Mouse (Mus musculus): ENCODE measurements at regions not wholly inside any gene's neighbourhood (a gene's known extent, or its start where the extent isn't known, plus 50 kb on each side); places are given as distances from the start of the nearest gene placed in this dataset.
"Not testable (repeated sequence)": the region's sequence is repeated elsewhere in the genome, so short reads cannot be mapped to it uniquely, and the experiment has no call there.

DNA sequence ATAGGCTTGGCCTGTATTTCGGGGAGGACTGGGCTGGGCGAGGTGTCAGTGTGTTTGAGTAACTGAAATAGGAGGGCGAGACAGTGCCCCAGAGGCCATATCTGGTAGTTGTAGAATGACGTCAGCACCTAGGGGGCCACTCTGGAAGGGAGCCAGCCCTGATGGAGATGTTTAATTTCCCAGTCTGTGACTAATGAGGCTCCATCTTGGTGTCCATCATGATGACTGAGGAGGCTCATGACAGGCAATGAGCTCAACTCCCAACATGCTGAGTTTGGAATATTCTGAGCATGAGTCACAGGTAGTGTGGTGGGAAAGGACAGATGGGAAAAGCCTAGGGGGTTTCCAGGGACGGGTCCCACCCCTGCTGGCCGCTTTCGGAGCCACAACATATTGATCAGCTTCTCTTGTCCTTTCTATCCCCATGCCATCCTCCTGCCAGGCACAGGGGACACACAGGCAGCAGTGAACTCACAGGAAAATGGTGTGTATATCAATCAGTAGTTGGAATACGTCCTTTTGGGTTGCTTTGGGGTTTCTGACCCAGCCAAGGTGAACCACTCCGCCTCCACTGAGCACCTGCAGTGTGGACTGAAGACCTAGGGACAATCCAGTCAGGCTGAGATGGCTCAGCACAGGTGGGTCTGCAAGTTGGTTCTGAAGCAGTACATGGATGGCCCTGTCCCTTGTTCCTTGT lies 222.5 kb downstream of the Matn1 start:
- ATAC-seq (ENCODE audit: low read depth): no peak
- Histone ChIP-seq H3K27me3 (0 out of 2 replicates have a peak, but pooled peaks cover 8% of the 10 kb centered on the region), H3K9ac (no peak overlapping the region), H3K4me2 (no peak overlapping the region), H3K36me3 (no peaks in the 10 kb centered on the region), H3K9me3 (no peaks in the 10 kb centered on the region), H3K4me3 (no peak overlapping the region), H3K27ac (replicated peaks) (no peak overlapping the region), H3K4me1 (replicated peaks) (peaks cover 14% of the 10 kb centered on the region)
- 81% methylated on average over 9 of the region's 9 CpGs for WGBS

DNA sequence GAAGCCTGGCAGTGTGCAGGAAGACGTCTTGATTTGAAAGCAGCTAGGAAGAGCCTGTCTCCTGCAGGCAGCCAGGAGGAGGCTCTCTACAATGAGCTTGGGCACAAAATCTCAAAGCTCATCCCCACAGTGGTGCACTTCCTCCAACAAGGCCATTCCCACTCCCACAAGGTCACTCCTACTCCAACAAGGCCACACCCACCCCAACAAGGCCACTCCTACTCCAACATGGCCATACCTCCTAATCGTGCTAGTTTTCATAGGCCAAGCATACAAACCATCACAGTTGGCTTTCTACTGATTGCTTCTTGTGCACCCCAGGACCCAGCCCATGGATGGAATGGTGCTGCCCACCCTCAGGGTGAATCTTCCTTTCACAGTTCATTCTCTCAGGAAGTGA lies 223.7 kb downstream of the Matn1 start:
- 0 out of 2 replicates have a peak, but pooled peaks cover 8% of the 10 kb centered on the region for H3K27me3 ChIP-seq
- H3K4me3 ChIP-seq: no peak overlapping the region
- H3K27ac ChIP-seq (replicated peaks): no peak overlapping the region
- H3K9me3 ChIP-seq: 0 out of 2 replicates have a peak, but pooled peaks cover 3% of the 10 kb centered on the region
- H3K4me1 ChIP-seq (replicated peaks): peaks cover 14% of the 10 kb centered on the region
- no peaks in the 10 kb centered on the region for H3K36me3 ChIP-seq
- H3K4me2 ChIP-seq: no peak overlapping the region
- WGBS: 74% methylated on average over 2 of the region's 2 CpGs
- ATAC-seq (ENCODE audit: low read depth): no peak
- H3K9ac ChIP-seq: no peak overlapping the region

DNA sequence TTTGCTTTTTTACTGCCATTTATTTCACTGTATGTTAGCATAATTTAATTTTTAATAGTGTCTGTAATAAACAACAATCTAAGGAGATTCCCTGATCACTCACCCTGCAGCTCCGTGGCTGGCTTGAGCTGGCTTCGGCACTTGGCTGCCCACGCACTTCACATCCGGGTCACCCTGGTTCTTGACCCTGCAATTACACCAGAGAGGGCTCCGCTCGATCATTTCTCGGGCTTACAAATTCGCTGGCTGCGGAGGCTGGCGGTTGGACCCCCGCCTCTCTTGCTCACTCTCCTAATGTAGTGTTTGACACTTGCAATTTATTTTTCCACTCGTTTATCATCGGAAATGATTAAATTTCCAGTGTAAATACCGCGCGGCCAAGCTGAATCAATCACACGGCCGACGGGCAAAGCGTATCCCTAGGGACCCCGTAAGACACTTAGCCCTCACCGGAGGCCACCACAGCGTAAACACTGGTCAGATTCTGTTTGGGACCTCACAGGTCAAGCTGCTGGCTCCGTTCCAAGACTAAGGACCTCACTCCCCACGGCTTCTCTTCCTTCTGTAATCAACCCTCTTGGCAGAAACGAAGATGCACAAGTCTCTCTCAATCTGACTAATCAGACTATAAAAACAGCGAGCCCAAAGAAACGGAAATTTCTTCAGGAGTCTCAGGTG lies 229.7 kb downstream of the Matn1 start:
- peak overlapping the region; percentile 27 for H3K4me2 ChIP-seq
- no peaks in the 10 kb centered on the region for H3K27me3 ChIP-seq
- H3K4me1 ChIP-seq (replicated peaks): peaks cover 13% of the 10 kb centered on the region; the same call in 1 of the 2 replicates
- WGBS: 65% methylated on average over 28 of the region's 28 CpGs
- no peaks in the 10 kb centered on the region for H3K36me3 ChIP-seq
- H3K9ac ChIP-seq: no peak overlapping the region
- no peak overlapping the region; the same call in 1 of the 2 replicates for H3K27ac ChIP-seq (replicated peaks)
- H3K9me3 ChIP-seq: 0 out of 2 replicates have a peak, but pooled peaks cover 3% of the 10 kb centered on the region
- no peak overlapping the region for H3K4me3 ChIP-seq
- peak; percentile 59 for ATAC-seq (ENCODE audit: low read depth)

DNA sequence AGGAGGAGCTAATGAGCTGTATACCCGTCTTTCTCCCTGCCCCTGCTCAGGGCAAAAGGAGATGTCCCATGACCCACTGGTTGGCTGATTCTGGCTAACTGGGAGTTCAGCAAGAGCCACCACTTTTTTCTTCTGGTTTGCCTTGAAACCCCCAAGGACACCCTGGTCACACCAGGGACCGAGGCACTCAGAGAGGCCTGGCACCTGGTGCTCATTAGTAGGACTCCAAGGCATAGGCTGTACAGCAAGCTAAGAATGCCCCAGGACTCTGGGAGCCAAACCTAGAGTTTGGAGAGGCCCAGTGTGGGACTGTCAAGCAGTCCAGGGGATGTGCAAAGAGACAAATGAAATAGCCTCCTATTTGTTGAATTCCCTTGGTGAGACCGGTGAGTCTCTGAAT lies 232.5 kb downstream of the Matn1 start:
- 56% methylated on average over 3 of the region's 3 CpGs for WGBS

DNA sequence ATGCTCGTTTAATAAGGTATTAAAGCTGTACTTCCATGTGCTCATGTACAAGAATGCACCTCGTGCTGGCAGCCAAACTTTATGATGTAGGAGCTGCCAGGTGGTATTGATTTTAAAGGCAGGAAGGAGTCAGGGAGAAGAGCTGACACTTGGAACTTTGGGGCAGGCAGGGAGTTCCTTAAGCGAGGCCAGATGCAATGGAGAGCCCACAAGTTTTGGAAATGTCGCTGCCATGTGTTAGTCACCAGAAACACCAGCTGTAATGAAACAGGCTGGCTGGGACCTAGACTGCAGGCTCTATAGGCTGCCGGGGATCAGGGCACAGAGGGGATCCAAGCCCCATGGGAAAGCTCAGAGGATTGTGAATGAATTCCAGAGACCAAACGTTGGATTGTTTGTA lies 233.7 kb downstream of the Matn1 start:
- Histone ChIP-seq H3K4me1 (replicated peaks) (peaks cover 13% of the 10 kb centered on the region; the same call in 1 of the 2 replicates), H3K36me3 (no peaks in the 10 kb centered on the region), H3K27ac (replicated peaks) (no peak overlapping the region), H3K9me3 (no peaks in the 10 kb centered on the region), H3K4me2 (no peak overlapping the region), H3K27me3 (no peaks in the 10 kb centered on the region; the same call in 1 of the 2 replicates), H3K9ac (no peak overlapping the region), H3K4me3 (no peak overlapping the region)
- 66% methylated on average over 6 of the region's 6 CpGs for WGBS
- no peak for ATAC-seq (ENCODE audit: low read depth)

More for the DNA sequence above, 232.5 kb downstream of the Matn1 start:
- Histone ChIP-seq H3K9ac (no peak overlapping the region), H3K9me3 (0 out of 2 replicates have a peak, but pooled peaks cover 3% of the 10 kb centered on the region), H3K4me3 (no peak overlapping the region), H3K27me3 (no peaks in the 10 kb centered on the region), H3K4me2 (no peak overlapping the region), H3K27ac (replicated peaks) (no peak overlapping the region), H3K4me1 (replicated peaks) (peaks cover 13% of the 10 kb centered on the region; the same call in 1 of the 2 replicates), H3K36me3 (no peaks in the 10 kb centered on the region)
- no peak for ATAC-seq (ENCODE audit: low read depth)

DNA sequence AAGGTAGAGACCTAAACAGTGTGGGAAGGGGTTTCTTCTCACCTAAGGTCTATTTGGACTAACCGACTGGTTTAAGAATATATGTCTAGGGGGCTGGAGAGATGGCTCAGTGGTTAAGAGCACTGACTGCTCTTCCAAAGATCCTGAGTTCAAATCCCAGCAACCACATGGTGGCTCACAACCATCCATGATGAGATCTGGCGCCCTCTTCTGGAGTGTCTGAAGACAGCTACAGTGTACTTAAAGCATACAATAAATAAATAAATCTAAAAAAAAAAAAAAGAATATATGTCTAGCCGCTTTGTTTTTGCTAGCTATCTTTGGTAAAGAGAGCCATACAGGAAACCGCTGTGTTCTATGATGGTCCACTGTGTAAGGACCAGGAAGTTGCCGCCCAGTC lies 234.5 kb downstream of the Matn1 start:
- H3K4me3 ChIP-seq; ATAC-seq (ENCODE audit: low read depth); H3K36me3 ChIP-seq; H3K4me2 ChIP-seq; H3K9me3 ChIP-seq; H3K27ac ChIP-seq (replicated peaks); H3K27me3 ChIP-seq; H3K9ac ChIP-seq: not testable (repeated sequence)
- H3K4me1 ChIP-seq (replicated peaks): peaks cover 11% of the 10 kb centered on the region; the same call in 1 of the 2 replicates
- 81% methylated on average over 5 of the region's 5 CpGs for WGBS

DNA sequence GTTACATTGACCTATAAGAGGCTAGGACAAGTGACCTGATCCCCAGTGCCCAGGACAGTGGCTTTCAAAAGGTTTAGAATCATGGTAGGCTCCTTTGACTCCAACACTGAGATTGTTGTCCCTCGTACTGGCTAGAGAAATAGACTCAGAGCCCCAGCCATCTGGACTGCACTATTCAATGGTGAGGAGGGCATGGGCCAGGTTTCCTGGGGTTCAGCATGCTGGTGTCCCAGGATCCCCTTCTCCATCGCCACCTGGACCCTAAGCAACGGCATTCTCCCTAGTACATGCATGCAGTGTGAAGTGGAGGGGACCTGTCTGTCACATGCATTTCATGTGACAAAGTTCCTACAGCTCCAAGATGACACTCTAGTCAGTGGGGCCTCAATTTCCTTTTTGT lies 243.9 kb downstream of the Matn1 start:
- Histone ChIP-seq H3K27ac (replicated peaks) (no peak overlapping the region), H3K4me3 (no peak overlapping the region), H3K4me1 (replicated peaks) (peaks cover 8% of the 10 kb centered on the region; the same call in 1 of the 2 replicates), H3K27me3 (peaks cover 3% of the 10 kb centered on the region), H3K36me3 (no peaks in the 10 kb centered on the region), H3K9me3 (no peaks in the 10 kb centered on the region), H3K9ac (no peak overlapping the region), H3K4me2 (no peak overlapping the region)
- 84% methylated on average over 3 of the region's 3 CpGs for WGBS
- no peak for ATAC-seq (ENCODE audit: low read depth)

DNA sequence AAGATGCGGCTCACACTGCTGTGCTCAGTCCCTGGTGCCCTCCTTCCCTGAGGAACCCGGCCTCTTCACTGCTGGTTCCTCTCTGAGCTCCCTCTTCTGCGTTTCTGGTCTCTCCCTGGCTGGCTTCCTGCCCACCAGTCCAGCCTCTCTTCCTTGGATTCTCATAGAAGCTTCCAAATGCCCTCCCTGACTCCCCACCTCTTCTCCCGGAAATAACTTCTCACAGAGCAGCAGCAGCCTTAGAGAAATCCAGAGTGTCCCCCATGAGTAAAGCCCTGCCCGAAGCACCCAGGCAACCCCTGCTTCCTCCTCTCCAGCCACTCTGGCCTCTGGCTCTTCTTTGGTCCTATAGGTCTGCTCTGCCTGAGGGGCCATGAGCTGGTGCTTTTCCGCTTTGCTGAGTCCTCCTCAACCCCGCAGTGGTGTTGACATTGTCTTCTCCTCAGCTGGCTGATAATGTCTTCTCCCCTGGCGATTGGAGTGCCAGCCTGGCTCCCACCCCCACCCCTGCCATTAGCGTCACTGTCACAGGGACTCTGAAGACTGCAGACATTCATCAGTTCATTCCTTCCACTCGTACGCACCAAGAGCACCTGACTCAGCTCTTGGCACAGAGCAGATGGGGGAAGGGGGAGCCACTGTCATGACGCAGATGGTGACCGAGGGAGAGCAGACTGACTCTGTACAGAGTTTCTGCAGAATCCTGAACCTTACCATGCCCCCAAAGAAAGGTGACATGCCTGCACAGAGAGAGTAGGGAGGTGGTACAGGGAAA lies 247.1 kb downstream of the Matn1 start:
- no peak overlapping the region for H3K9ac ChIP-seq
- H3K9me3 ChIP-seq: no peaks in the 10 kb centered on the region
- no peak overlapping the region for H3K4me3 ChIP-seq
- no peak overlapping the region for H3K27ac ChIP-seq (replicated peaks)
- ATAC-seq (ENCODE audit: low read depth): peak; percentile 49; the same call in 1 of the 2 replicates
- WGBS: 59% methylated on average over 13 of the region's 13 CpGs
- H3K4me1 ChIP-seq (replicated peaks): peaks cover 13% of the 10 kb centered on the region
- no peaks in the 10 kb centered on the region for H3K27me3 ChIP-seq
- H3K36me3 ChIP-seq: no peaks in the 10 kb centered on the region
- H3K4me2 ChIP-seq: no peak overlapping the region

DNA sequence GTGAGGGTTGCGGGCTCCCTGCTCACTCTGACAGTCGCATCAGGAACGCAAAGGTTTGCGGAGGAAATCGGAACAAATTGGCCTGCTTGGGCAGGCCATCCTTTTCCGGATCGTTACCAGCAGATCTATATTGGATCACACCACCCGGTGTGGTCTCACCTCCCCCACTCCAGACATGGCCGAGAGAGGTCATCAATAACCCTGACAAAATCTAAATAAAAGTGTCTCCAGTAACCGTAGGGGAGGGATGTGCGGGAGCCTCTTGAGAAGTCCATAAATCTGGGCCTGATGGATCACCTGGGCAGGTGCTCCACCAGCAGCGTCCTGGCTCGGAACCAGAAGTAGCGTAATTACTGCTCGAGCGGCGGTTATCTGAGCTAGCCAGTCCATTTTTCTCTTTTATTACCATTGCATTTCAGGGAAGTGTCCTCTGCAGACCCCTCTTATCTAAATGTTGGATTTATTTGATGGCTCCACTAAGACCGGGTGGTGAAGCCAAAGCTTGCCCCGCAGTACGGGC lies 249.8 kb downstream of the Matn1 start:
- Histone ChIP-seq H3K36me3 (no peaks in the 10 kb centered on the region), H3K27ac (replicated peaks) (no peak overlapping the region), H3K9me3 (no peaks in the 10 kb centered on the region), H3K27me3 (no peaks in the 10 kb centered on the region), H3K4me3 (no peak overlapping the region), H3K9ac (no peak overlapping the region), H3K4me2 (no peak overlapping the region), H3K4me1 (replicated peaks) (peaks cover 13% of the 10 kb centered on the region)
- WGBS: 59% methylated on average over 20 of the region's 20 CpGs
- ATAC-seq (ENCODE audit: low read depth): peak; percentile 50; the same call in 1 of the 2 replicates

DNA sequence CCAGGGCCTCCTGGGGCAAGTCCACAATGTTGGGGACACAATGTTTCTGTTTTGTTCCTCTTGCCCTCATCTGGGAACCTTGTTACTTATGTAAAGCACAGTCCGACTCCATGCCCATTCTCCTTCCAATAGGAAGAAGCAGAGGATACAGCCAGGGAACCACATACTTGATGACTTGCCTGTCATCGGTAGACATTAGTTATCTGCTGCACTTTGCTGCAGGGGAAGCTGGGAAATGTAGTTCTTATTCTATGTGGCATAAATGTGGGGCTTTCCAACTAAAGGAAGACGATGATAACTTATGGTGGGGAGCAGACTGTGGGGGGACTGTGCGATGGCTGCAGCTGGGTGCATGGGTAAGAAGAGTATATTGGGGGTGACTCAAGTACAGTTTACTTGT lies 252.0 kb downstream of the Matn1 start:
- no peak overlapping the region for H3K4me3 ChIP-seq
- H3K4me1 ChIP-seq (replicated peaks): peaks cover 10% of the 10 kb centered on the region
- H3K9ac ChIP-seq: no peak overlapping the region
- H3K9me3 ChIP-seq: no peaks in the 10 kb centered on the region
- no peak overlapping the region for H3K27ac ChIP-seq (replicated peaks)
- ATAC-seq (ENCODE audit: low read depth): no peak
- H3K4me2 ChIP-seq: no peak overlapping the region
- no peaks in the 10 kb centered on the region for H3K36me3 ChIP-seq
- WGBS: 93% methylated on average over 4 of the region's 4 CpGs
- H3K27me3 ChIP-seq: no peaks in the 10 kb centered on the region

DNA sequence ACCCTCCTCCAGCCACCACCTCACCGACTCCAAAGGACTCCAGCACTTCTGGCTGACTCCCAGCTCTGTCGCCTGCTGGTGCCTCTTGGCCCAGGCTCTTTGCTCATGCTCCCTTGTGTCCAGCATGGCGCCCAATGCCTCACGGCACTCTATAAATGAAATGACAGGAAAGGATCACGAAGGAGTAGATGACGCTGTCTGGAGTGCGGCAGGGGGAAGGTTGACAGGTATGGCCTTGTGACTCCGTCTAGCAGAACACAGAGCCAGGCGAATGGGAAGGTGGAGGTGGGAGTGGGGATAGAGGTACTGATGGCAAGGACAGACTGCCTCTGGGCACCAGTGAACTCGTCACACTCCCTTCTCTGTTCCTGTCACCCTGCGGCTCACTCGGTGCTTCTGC lies 259.5 kb downstream of the Matn1 start:
- Histone ChIP-seq H3K27me3 (peaks cover 4% of the 10 kb centered on the region; the same call in 1 of the 2 replicates), H3K36me3 (no peaks in the 10 kb centered on the region), H3K4me3 (no peak overlapping the region), H3K9me3 (no peaks in the 10 kb centered on the region), H3K9ac (no peak overlapping the region), H3K27ac (replicated peaks) (no peak overlapping the region), H3K4me1 (replicated peaks) (peaks cover 27% of the 10 kb centered on the region), H3K4me2 (no peak overlapping the region)
- ATAC-seq (ENCODE audit: low read depth): no peak
- 93% methylated on average over 12 of the region's 12 CpGs for WGBS

DNA sequence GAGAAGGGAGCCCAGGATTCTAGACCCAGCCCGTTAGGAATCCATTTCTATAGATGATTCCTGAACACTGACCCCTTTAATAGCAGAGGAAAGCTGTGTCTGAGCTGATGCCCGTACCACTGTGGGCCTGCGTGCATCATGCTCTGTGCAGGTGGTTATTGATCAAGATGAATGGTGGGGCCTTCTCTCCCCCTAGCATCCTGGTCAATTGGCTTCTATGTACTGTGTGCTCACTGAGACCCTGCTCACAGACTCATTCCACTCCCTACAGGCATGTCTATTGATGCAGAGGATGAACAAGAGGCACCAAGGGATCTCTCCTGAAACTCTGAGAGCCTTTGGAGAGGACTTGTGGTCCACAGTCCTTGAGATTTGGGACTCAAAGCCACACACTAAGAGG lies 260.5 kb downstream of the Matn1 start:
- ATAC-seq (ENCODE audit: low read depth): no peak
- Histone ChIP-seq H3K36me3 (no peaks in the 10 kb centered on the region), H3K4me1 (replicated peaks) (peaks cover 30% of the 10 kb centered on the region), H3K9me3 (no peaks in the 10 kb centered on the region), H3K4me2 (no peak overlapping the region), H3K27ac (replicated peaks) (no peak overlapping the region), H3K27me3 (peaks cover 4% of the 10 kb centered on the region; the same call in 1 of the 2 replicates), H3K9ac (no peak overlapping the region), H3K4me3 (no peak overlapping the region)
- 92% methylated on average over 3 of the region's 3 CpGs for WGBS

All from neural tube, embryonic 13.5 days (tissue).